Mouse (Mus musculus) NIH3T3 (cell line): ENCODE data around the gene Olfr324.

ENCODE experiments used
- DNase-seq: peaks from one replicate; pipeline ENCODE4 v3.0.0-alpha.2; 2012; ENCODE audit warnings: low read depth

The Olfr324 gene

DNA sequence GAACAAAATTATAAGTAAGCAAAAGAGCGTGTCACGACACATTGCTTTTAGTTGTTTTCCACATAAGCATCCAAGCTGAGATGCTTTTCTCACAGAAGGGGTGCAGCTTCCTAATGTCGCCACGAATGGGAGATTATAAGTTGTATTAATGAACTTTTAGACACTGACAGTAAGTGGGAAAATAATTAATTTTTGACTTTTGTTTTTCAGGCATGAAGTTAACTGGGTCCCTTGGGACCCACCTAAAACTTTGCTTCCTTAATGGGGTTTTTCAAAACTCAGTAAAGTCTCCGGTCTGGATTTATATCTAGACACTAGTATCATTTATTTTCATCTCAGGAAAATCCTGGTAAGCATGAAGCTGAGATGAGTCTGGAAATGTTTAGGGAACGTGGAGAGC, at the start of gene Olfr324:
Gene Olfr324 (plus strand): TSS at position 301 of the 400 bp plus-strand sequence.
- no peak for DNase-seq

DNA sequence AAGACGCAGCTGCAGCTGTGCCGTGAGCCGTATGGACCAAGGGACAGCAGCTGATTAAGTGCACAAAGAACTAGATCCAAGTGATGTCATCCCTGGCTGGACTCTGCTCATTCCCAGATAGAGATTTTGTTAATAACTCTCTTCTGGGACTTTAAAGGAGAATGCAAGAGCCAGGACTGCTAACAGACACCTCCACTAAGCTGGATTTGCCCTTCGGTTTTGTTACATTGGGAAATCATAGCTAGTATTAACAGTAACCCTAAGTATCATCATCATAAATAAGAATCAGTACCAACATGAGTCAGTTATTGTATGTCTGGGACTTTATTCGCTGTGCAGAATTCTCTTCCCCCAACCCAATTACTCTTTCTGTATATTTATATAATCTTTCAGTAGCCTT, 48.6 kb upstream of the Olfr324 start, which contains the start of gene Olfr329-ps:
Gene Olfr329-ps (minus strand): TSS at position 101 of the 400 bp plus-strand sequence.
- no peak for DNase-seq

DNA sequence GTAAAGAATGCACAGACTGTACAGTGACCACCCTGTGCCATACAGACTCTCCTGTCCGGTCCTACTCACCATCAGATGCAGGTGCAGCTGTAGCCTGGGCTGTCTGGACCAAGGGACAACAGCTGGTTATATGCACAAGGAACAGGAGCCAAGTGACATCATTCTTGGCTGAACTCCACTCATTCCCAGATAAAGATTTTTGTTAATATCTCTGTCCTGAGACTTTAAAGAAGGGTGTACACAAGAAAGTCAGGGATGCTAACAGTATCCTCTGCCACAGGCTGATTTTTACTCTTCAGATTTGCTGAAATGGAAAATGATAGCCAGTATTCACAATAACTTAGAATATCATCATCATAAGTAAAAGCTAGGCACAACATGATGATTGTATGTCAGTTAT, 39.4 kb upstream of the Olfr324 start, which contains the start of gene Olfr328:
Gene Olfr328 (minus strand): TSS at position 101 of the 400 bp plus-strand sequence.
- peak; percentile 2 for DNase-seq

DNA sequence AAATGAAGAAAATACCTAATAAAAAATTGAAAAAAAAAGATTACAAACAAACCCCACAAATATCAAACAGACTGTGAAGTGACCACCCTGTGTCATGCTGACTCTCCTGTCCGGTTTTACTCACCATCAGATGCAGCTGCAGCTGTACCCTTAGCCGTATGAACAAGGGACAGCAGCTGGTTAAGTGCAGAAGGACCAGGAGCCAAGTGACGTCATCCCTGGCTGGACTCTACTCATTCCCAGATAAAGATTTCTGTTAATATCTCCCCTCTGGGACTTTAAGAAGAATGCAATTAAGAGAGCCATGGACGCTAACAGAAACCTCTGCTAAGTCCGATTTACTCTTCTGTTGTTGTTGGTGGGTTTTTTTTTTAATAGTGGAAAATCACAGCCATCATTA, 24.5 kb upstream of the Olfr324 start, which contains the start of gene Olfr224:
Gene Olfr224 (minus strand): TSS at position 149 of the 400 bp plus-strand sequence.
- no peak for DNase-seq

DNA sequence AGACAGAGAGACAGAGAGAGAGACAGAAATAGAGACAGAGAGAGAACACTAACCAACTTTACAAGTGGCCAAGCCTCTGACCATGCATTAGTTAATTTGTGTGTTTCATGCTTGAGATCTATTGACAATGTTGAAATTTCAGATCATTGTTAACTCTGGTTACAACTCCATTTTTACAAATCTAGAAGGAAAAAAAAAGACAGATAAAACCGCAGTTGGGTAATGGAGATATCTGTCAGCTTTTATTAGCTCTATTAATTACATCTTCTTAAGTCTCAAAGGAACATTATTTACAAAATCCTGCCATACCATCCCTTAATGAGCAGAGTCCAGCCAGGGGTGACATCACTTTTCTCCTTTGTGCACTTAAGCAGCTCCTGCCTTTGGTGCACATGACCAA, 17.5 kb upstream of the Olfr324 start, which contains the start of gene Olfr325:
Gene Olfr325 (plus strand): TSS at position 301 of the 400 bp plus-strand sequence.
- DNase-seq, result no peak

DNA sequence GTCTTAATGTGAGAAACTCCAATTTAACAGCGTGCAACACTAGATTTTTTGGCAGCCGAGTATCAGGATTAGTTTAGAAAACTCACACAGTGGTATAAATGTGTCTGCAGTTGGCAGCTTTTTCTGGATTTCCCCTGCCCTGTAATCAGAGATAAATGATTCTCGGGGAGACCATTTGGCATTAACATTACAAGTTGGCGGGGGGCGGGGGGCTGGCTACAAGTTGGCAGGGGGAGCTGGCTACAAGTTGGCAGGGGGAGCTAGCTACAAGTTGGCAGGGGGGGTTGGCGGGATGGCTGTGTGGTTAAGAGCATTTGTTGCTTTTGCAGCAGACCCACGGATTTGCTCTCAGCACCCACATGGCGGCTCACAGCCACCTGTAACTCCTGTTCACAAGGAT, 16.3 kb upstream of the Olfr324 start:
- no peak for DNase-seq

DNA sequence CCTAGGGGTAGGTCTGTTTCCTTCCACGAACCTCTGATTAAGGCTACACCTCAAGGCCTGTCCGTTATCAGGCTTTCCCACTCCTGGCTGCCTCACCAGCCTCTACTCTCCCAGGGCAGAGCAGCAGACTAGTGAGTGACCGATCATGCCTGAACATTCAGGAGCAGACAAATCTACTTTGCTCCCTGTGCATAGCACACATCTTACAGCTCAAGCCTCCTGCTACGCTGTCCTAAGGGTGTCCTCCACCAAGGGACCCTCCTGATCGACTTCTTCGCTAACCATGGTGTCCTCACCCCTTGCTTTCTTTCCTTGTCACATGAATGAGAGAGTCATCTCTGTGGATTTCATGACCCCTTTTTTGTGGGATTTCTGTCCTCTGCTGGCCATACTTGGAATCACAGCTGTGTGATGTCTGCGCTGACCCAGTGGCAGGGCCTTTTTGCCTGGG, 7.0 kb upstream of the Olfr324 start:
- peak; percentile 65 for DNase-seq

DNA sequence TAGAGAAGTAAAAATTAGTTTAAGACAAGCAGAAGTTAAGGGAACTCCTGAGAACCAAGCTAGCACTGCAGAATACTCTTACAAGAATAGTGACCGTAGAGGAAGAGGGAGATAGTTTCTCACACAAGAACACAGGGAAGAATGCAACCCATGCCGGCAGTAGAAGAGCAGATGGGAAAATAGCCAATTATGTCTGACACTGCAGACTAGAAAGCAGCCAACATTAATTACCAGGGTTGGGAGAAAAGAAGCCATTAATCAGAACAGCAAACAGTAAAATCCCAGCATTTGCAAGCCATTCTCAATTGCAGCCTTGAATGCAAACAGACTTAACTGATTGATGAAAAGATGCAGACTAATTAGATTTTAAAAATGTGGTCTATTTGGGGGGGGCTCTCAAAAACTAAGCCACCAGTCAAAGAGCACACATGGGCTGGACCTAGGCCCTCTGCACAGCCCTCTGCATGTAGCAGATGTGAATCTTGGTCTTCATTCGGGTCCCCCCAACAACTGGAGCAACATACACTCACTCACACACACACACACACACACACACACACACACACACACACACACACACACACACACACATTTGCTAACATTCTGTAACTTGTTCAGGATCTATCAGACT, 6.2 kb upstream of the Olfr324 start:
- DNase-seq, result no peak

DNA sequence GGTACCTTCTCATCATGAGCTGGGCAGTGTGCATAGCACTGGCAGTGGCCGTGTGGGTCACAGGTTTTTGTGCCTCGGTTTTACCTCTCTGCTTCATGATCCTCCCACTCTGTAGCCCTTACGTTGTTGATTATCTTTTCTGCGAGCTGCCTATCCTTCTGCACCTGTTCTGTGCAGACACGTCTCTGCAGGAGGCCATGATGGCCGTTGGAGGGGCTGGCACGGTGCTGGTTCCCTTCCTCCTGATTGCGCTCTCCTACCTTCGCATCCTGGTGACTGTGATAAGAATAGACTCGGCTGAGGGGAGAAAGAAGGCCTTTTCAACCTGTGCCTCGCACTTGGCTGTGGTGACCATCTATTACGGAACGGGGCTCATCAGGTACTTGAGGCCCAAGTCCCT, 2.9 kb downstream of the Olfr324 start:
- DNase-seq, result no peak

DNA sequence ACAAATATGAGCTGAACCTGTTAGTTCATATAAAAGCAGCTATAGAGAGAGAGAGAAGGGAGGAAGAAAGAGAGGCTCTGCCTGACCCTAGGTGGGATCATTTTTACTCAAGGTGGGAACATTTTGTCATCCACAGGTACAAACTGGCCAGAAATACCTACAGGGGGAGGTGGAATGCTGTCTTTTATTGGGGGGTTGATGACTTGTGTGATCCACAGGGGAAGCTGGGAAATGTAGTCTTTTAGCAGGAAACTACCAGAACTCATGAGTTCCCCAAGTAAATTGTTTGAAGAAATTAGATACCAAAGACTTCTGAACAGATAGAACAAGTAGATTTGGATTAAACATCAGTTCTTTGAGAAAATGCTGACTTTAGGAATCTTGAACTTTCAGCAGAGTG, 7.1 kb downstream of the Olfr324 start:
- no peak for DNase-seq

DNA sequence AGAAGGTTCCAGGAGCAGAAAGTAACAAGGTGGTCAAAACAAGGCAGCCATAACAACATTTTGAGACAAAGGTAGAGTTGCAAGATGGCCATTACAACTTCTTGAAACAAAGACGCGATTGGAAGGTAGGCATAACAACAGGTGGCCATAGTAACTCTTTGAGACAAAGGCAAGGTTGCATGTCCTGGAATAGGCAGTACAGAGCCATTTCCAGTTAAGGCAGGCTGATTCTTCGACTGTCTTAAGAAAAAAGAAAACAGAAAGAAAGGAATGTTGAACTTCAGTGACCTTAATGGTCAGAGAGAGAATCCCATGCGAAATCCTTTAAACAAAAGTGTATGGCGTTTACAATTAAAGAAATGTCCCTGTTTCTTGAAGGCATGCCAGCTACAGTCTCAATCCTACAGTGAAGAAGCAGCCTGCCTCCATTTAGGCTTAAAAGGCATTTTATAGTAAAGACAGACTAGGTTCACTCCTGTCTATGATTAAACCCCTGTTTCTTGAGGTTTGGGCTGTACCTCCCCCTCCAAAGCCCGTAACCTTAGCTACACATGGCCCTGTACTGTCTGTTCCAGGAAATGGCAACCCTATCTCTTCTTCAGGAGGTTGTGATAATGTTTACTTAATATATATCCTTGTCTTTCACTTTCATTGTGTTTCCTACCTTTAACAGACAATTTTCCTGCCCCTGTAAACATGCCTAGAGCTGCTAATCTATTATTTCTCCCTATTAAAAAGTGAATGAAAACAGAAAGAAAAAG, 8.1 kb downstream of the Olfr324 start:
- DNase-seq, result no peak

DNA sequence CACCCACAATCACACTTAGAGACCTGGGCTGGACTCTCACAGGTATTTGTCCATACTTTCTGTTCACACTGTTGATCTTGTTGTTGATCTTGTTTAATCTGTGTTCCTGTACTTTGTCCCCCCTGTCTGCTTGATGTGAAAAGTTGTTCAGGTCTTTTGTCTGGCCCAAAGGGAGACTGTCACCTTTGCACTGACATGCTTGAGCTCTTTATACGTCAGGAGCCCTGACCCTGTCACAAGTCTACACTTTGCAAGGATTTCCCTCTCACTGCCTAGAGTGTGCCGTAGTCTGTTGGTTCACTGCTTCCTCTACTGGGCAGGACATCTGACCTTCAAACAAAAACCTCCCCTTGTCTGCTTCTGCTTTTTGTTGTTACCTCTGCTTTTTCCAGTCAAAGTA, 9.8 kb downstream of the Olfr324 start:
- no peak for DNase-seq

DNA sequence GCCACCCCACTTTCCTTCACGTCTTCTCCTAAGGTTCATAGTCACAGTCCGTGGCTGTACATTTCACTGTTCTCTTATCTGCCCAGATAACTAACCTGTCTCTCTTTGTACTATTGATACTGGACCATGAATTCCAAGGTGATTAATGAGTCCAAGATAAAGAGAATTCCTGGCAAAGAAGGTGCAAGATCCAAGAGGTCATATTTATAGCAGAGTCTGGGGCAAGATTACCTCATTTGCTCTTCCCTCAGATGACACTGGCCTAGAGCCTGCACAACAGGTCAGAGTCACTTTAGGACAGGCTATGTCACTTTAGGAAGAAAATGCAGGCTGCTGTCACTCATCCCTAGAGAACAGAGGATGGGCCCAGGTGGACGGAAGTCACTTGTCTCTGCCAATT, 10.3 kb downstream of the Olfr324 start:
- DNase-seq, result no peak

DNA sequence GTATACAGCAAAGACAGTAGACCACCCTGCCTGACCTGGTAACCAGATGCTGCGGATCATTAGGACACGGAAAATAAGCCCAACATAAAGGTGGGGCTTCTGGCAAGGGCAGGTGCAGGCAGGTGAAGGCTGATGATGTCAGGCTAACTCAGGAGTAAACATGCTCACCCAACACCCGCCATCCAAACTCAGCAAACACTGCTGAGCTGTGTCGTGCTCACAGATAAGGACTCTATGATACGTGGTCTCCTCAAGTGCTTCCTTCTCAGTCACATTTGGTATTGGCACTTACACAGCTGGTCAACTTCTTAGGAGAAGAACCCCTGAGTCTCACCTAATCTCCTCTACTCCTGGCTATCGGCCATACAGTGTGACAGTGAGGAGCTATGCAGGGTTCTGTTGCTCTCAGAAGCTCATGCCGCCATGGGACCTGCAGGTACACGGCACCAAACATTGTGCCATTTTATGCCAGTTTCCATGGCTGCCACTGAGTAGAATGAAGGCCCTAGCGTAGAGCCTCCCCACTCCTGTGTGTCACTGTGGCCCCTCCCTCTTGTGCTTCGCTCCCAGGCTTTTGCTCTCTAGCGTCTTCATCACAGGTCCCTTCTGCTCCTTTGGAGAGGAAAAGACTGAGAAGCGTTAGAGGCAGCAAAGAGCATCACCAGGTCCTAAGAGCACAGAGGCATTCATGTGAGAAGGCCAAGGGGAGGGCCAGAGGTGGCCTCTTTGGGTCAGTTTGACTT, 11.4 kb downstream of the Olfr324 start:
- no peak for DNase-seq

DNA sequence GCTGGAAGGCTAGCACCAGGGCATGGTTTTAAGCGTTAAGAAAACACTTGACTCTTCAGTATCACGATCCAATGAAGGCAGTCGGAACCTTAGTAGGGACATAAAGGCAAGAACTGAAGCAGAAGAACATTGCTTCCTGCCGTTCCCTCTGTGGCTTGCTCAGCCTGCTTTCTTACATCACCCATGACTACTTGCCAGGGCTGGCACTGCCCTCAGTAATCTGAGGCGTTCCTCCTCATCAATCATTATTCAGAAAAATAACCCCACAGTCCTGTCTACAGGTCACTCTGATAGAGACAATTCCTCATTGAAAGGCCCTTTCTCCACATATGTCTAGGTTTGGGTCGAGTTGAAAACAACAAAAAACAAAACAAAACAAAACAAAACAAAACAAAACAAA, 12.1 kb downstream of the Olfr324 start:
- DNase-seq, result no peak

DNA sequence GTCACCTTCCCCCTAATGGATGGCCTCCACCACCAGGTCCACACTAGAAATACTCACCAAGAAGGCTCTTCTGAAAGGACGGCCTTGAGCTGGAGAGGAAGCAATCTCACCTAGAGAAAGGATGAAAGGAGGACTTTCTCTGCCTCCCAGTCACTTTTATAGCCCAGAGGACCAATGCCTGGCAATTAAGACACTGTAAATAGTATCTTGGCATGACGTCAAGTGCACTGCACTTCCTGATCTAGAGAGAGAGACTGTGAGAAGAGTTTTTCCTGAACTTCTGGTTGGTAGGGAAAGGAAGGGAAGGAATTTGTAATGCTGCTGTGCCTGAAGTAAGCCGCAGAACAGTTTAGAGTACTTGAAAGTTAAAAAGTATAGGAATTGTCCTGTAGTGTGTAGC, 18.4 kb downstream of the Olfr324 start:
- DNase-seq, result no peak

DNA sequence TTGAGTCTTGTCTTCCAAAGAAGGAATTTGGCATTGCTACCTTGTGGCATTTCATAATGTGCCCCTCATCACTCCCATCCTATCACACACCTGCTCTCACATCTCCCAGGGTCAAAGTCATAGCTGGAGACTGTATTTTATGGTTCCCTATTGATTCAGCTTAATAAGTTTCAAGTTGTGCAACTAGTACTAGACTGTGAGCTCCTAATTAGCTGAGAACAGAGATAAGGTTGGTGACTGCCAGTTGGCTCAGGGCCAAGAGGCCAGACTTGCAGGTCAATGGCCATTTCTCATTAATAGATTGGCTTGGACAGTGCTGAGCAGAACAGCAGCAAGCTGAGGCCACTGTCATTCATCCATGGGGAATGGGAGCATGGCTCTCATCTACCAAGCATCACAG, 19.6 kb downstream of the Olfr324 start:
- DNase-seq, result no peak

DNA sequence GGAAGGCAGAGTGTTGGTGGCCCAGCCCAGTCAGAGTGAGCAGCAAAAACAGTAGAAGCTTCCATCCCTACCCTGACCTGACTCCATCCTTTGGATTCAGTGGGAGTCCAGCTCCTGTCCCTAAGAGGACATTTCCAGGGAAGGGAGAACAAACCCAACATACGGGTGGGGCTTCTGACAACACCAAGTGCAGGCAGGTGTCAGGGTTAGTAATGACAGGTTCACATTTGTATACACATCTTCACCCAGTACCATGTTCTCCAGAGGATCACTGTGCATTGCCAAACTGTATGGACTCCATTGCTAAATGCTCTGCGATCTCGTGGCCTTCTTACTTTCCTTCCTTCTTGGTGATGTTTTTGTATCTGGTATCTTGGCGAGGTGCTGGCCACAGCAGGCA, 21.1 kb downstream of the Olfr324 start, which contains the start of gene 2210407C18Rik:
Gene 2210407C18Rik (minus strand): TSS at position 101 of the 400 bp plus-strand sequence.
- no peak for DNase-seq

DNA sequence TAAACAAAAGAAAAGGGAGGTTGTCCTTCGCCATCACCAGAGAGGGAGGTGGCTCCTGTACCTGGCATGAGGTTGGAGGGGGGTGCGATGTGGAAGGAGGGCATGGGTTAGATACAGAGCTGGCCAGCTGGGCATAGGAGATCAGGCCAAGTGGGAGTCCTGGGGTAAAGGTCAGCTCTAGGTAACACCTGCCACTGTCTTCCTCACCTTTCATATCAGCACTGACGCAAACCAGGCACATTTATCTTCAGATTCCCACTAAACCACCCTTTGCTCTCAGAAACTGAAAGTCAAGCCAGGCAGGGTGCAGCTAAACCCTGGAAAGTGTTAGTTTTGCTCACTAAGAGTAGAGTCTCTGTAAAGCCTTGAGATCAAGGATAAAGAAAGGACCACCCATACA, 23.5 kb downstream of the Olfr324 start:
- DNase-seq, result no peak

DNA sequence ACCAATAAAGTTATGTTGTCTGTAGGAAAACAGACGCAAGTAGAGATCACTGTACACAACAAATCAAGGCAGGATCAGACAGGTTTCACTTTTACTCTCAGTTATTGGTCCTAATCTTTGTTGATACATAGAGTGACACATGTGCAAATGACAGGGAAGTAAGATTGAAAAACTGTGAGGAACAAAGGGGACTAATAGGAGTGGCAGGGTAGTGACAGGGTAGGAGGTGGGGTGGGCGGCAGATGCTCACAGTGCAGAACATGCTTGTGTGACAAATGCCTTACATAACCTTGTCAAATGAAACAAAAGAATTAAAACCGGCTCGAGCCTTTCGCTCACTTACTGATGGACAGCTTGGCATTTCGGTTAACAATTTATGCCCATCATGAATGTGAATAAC, 23.9 kb downstream of the Olfr324 start:
- DNase-seq, result no peak

DNA sequence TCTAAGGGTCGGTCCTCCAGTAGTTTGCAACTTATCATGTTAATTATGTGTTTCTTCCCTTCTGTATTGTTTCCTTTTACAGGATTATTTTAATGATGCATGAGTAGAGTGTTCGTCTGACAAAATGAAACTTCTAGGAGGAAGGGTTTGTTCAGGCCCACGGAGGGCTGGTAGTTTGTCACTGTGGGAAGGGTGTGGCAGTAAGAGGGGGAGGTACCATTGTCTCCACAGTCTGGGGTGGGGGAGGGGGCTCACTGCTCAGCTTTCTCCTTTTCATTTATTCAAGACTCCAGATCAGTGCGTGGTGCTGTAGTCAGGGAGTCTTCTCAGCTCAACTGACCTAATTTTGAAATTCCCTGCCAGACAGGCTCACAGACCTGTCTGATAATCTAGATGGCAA, 31.2 kb downstream of the Olfr324 start:
- DNase-seq, result no peak

DNA sequence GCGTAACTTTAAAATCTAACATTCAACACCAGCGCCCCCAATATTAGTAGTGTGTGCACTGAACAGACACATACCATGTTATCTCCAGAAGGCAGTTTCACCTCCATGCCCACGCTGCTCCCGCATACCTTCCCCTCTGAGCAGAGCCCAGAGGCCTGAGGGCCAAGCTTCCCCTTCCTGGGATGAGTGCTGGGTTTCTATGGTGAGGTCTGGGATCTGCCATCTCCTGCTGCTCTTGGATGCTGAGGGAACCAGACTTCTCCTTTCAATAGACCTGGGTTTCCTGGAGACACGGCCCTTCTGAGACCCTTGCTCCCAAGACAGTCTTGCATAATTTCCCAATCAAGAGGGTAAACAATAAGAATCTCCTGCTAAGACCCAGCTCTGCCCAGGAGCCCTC, 35.5 kb downstream of the Olfr324 start, which contains the start of gene Olfr323:
Gene Olfr323 (minus strand): TSS at position 101 of the 400 bp plus-strand sequence.
- DNase-seq, result no peak
